Comparison of ENCODE assay signal across 8 mouse cellular contexts in genomic region chr5:64155861-64156550, GRCm38 (mm10). TPM values are rescaled to one million over a fixed set of nuclear protein-coding genes. Genes with fewer than 3 reads are reported as not detected.
DNase-seq lines count a peak whose midpoint lies in the region; ATAC-seq and TF ChIP-seq lines count a peak whose summit lies in the region.

TSS of gene Tbc1d1 (plus strand) at chr5:64156305.

- no peak for ATAC-seq in forebrain, embryonic 14.5 days
- peak; percentile 47 to 61 for ATAC-seq in hematopoietic stem cell, adult 5-6 weeks (replicated peaks in 1 of 2; ENCODE audit: insufficient read depth in 1 of 2, low FRiP score in 2 of 2, low TSS enrichment in 1 of 2, low read depth in 1 of 2, poor library complexity in 2 of 2, severe bottlenecking in 2 of 2)
- ATAC-seq in lung, postnatal 0 days, result peak; percentile 92

- TF ChIP-seq CTCF in lung, postnatal 0 days (IDR thresholded peaks at IDR 0.05), result no peak

- no peak within 1 kb of the TSS for H3K4me3 ChIP-seq in forebrain, embryonic 14.5 days (ENCODE audit: low read depth, low read length)
- H3K4me3 ChIP-seq in lung, postnatal 0 days (ENCODE audit: low read depth, low read length), result peak within 1 kb of the TSS; percentile 20; the same call in 1 of the 2 replicates

- H3K27ac ChIP-seq in forebrain, embryonic 14.5 days (ENCODE audit: low read depth, low read length), result no peak within 1 kb of the TSS
- H3K27ac ChIP-seq in lung, postnatal 0 days (ENCODE audit: low read length), result peak within 1 kb of the TSS; percentile 91

- H3K36me3 ChIP-seq in forebrain, embryonic 14.5 days (ENCODE audit: control insufficient read depth, insufficient read depth, low read length), result no peaks in the 10 kb centered on the region
- no peaks in the 10 kb centered on the region for H3K36me3 ChIP-seq in lung, postnatal 0 days (ENCODE audit: insufficient read depth, low read length)

- 63% methylated on average over 11 of the region's 11 CpGs for WGBS in forebrain, embryonic 14.5 days
- 13% methylated on average over 11 of the region's 11 CpGs for WGBS in lung, postnatal 0 days

- peaks cover 1% of the 10 kb centered on the region; the same call in 1 of the 2 replicates for H3K4me1 ChIP-seq in forebrain, embryonic 14.5 days (ENCODE audit: control insufficient read depth, insufficient read depth, low read length)
- H3K4me1 ChIP-seq in lung, postnatal 0 days (ENCODE audit: insufficient read depth, low read depth, low read length), result 0 out of 2 replicates have a peak, but pooled peaks cover 4% of the 10 kb centered on the region

- peak; percentile 68 for DNase-seq in CD4-positive, CD25-positive, alpha-beta regulatory T cell, adult 2 months (ENCODE audit: low read depth, low spot score)
- DNase-seq in adrenal gland, postnatal 10 days, result peak; percentile 56
- no peak for DNase-seq in forebrain, embryonic 14.5 days (ENCODE audit: low spot score)
- DNase-seq in layer of hippocampus, adult 8-10 months (ENCODE audit: low spot score in 2 of 2), result no peak
- DNase-seq in lung, postnatal 0 days (ENCODE audit: low spot score), result peak; percentile 97
- peak; percentile 62 for DNase-seq in skeletal muscle tissue, adult 2 months (ENCODE audit: low read depth, low spot score)
- DNase-seq in cerebellum, postnatal 10 days, result no peak

- no peak within 1 kb of the TSS for H3K9ac ChIP-seq in forebrain, embryonic 14.5 days (ENCODE audit: low read length)
- 0 out of 2 replicates have a peak within 1 kb of the TSS, but pooled peaks have one; percentile 3 for H3K9ac ChIP-seq in lung, postnatal 0 days (replicated peaks; ENCODE audit: low read depth)

- peak; percentile 93 for TF ChIP-seq EP300 in lung, postnatal 0 days (IDR thresholded peaks at IDR 0.05)

- H3K27me3 ChIP-seq in forebrain, embryonic 14.5 days (replicated peaks; ENCODE audit: control insufficient read depth, insufficient read depth, low read length), result peaks cover 6% of the 10 kb centered on the region
- H3K27me3 ChIP-seq in lung, postnatal 0 days (replicated peaks; ENCODE audit: insufficient read depth, low read length), result no peaks in the 10 kb centered on the region

- H3K4me2 ChIP-seq in forebrain, embryonic 14.5 days (ENCODE audit: low read length), result no peak within 1 kb of the TSS
- H3K4me2 ChIP-seq in lung, postnatal 0 days (replicated peaks; ENCODE audit: low read depth, low read length), result peak within 1 kb of the TSS; percentile 43

- no peaks in the 10 kb centered on the region for H3K9me3 ChIP-seq in forebrain, embryonic 14.5 days (replicated peaks; ENCODE audit: control insufficient read depth, low read length)
- H3K9me3 ChIP-seq in lung, postnatal 0 days (ENCODE audit: low read length), result no peaks in the 10 kb centered on the region

RNA-seq across cellular contexts. Expression of gene Tbc1d1, which starts in this region (rescaled TPM):
- 10 to 100 TPM; 15.8 to 16.7 TPM for total RNA-seq in adrenal gland, postnatal 10 days (2021)
- polyA plus RNA-seq in forebrain, embryonic 14.5 days (2014; fragmentation: Nextera tagmentation; extraction: Ambion mirVana), result 11.6 TPM in 2 replicates
- total RNA-seq in hematopoietic stem cell, adult 5-6 weeks (2017), result 27.3 and 31.5 TPM in 2 replicates
- total RNA-seq in layer of hippocampus, adult 8-10 months (2022), result 10 to 100 TPM; 26.0 to 30.5 (median 28.4) TPM
- 15.3 and 18.0 TPM in 2 replicates for polyA plus RNA-seq in lung, postnatal 0 days (2015; fragmentation: Nextera tagmentation; extraction: Ambion mirVana)

Comparison
In these comparisons a context has a peak if more than half of its experiments do, and no peak if none do; other contexts are left out.
1. DNase-seq: peak in CD4-positive, CD25-positive, alpha-beta regulatory T cell, adult 2 months (single experiment), adrenal gland, postnatal 10 days (single experiment), lung, postnatal 0 days (single experiment) and skeletal muscle tissue, adult 2 months (single experiment); none in forebrain, embryonic 14.5 days (single experiment), layer of hippocampus, adult 8-10 months (0 of 2) and cerebellum, postnatal 10 days (0 of 2).